Mouse (Mus musculus) forebrain, embryonic 11.5 days (tissue): ENCODE measurements at regions not wholly inside any gene's neighbourhood (a gene's known extent, or its start where the extent isn't known, plus 50 kb on each side); places are given as distances from the start of the nearest gene placed in this dataset.

Experiments
- ATAC-seq: fragments of 200-750 bp; cut with Nextera tagmentation; replicated peaks from 2 replicates; pipeline ENCODE4 v1.8.0; 2017; ENCODE audit warnings: moderate TSS enrichment; ENCODE audit not compliant: low FRiP score
- DNase-seq: peaks from one replicate; pipeline ENCODE4 v3.0.0-alpha.2; 2017; ENCODE audit warnings: low spot score
- H3K27ac ChIP-seq: fragments of 300-500 bp; sonication (generic); 2 replicates; pipeline ENCODE4 v1.5.1; 2014; ENCODE audit warnings: low read depth, low read length
- H3K27me3 ChIP-seq: fragments of 300-500 bp; sonication (generic); 2 replicates; pipeline ENCODE4 v1.6.1; 2014; ENCODE audit warnings: mild to moderate bottlenecking, low read length, mixed read lengths; ENCODE audit not compliant: control insufficient read depth, insufficient read depth
- H3K36me3 ChIP-seq: fragments of 300-500 bp; sonication (generic); 2 replicates; pipeline ENCODE4 v1.6.1; 2014; ENCODE audit warnings: mild to moderate bottlenecking, low read length, moderate library complexity, mixed read lengths; ENCODE audit not compliant: control insufficient read depth, insufficient read depth
- H3K4me1 ChIP-seq: fragments of 300-500 bp; sonication (generic); replicated peaks from 2 replicates; pipeline ENCODE4 v1.6.1; 2014; ENCODE audit warnings: low read length, mixed read lengths; ENCODE audit not compliant: control insufficient read depth, insufficient read depth
- H3K4me2 ChIP-seq: fragments of 300-500 bp; sonication (generic); 2 replicates; pipeline ENCODE4 v1.6.1; 2014; ENCODE audit warnings: low read depth, mild to moderate bottlenecking, low read length, moderate library complexity, mixed read lengths; ENCODE audit not compliant: severe bottlenecking
- H3K4me3 ChIP-seq: fragments of 300-500 bp; sonication (generic); 2 replicates; pipeline ENCODE4 v1.5.1; 2014; ENCODE audit warnings: low read depth, low read length
- H3K9ac ChIP-seq: fragments of 300-500 bp; sonication (generic); 2 replicates; pipeline ENCODE4 v1.6.1; 2014; ENCODE audit warnings: low read length
- H3K9me3 ChIP-seq: fragments of 300-500 bp; sonication (generic); 2 replicates; pipeline ENCODE4 v1.6.1; 2016; ENCODE audit warnings: low read length, mixed read lengths; ENCODE audit not compliant: control insufficient read depth
- WGBS: fragments of 180-500 bp; shearing (Covaris S2); extraction: QIAGEN DNeasy Blood & Tissue Kit; methylation state at CpG from one replicate; pipeline ENCODE4 v1.1.7; 2014; 5-methylcytosine and 5-hydroxymethylcytosine counted together

DNA sequence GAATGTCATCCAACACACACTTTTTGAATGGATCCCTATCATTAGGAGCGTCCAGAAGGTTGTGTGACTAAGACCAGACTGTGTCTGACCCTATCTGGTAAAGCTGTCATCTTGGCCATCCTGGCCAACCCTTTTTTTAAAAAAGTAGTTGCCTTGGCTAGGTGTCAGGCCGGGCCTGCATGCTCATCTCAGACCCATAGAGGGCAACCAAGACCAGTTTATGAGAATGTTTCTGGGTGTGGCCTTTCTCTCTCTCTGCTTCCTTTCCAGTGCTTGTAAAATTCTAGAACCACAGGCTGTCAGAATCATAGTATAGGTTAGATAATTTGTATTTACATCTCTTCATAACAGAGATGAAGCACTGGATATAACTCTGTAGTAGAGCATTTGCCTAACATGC lies 62.8 kb upstream of the Las1l start:
- Histone ChIP-seq H3K27ac (no peak overlapping the region), H3K4me3 (no peak overlapping the region), H3K36me3 (no peaks in the 10 kb centered on the region), H3K9me3 (no peaks in the 10 kb centered on the region), H3K4me1 (no peaks in the 10 kb centered on the region), H3K4me2 (no peak overlapping the region), H3K27me3 (no peaks in the 10 kb centered on the region), H3K9ac (no peak overlapping the region)
- ATAC-seq = 0 out of 2 replicates have a peak, but pooled peaks have one; percentile 36
- no peak for DNase-seq
- WGBS = 42% methylated on average over 2 of the region's 2 CpGs

DNA sequence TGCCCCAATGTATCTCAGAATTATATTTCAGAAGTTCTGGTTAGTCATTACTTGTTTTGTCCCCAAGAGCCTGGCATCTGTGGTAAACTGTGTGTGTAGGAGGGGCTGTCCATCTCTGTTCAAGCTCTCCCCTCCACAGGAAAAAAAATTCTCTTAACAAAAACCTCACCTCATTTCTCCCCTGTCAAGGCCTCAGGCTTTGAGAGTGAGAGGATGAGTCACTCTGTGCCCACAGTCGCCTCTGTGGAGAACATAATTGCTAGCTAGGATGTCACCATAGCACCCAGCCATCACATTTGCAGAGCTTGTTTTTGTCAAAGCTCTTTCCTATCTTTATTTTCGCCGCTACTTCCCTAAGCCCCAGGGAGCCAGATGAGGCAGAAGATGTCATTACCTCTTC lies 63.6 kb upstream of the Las1l start:
- Histone ChIP-seq H3K9ac (no peak overlapping the region), H3K4me1 (no peaks in the 10 kb centered on the region), H3K27me3 (no peaks in the 10 kb centered on the region), H3K9me3 (no peaks in the 10 kb centered on the region), H3K4me3 (no peak overlapping the region), H3K27ac (no peak overlapping the region), H3K4me2 (no peak overlapping the region), H3K36me3 (no peaks in the 10 kb centered on the region)
- ATAC-seq (no peak), DNase-seq (no peak)
- WGBS = 79% methylated on average over 3 of the region's 3 CpGs

DNA sequence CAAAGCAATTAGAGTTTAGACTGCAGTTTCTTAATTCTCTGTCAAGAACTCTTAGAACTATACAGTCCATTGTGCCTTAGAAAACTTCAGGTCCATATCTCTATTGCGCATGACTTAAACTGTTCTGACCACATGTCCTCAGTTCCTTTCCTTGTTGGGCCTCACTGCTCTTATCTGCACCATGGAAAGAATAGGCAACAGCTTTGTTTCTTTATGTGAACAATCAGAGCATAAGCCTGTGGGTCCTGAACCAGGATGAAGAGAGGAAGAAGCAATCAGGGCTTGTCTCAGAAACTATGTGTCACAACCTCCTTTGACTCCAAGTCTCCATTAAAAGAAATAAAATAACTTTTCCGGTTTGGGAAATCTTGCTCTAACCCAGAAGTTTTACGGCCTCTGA lies 68.6 kb upstream of the Las1l start:
- Histone ChIP-seq H3K27ac (no peak overlapping the region), H3K36me3 (no peaks in the 10 kb centered on the region), H3K9me3 (no peaks in the 10 kb centered on the region), H3K4me1 (no peaks in the 10 kb centered on the region), H3K9ac (no peak overlapping the region), H3K4me3 (no peak overlapping the region), H3K4me2 (no peak overlapping the region), H3K27me3 (no peaks in the 10 kb centered on the region)
- DNase-seq (no peak), ATAC-seq (no peak)
- WGBS = 88% methylated on average over 3 of the region's 3 CpGs

DNA sequence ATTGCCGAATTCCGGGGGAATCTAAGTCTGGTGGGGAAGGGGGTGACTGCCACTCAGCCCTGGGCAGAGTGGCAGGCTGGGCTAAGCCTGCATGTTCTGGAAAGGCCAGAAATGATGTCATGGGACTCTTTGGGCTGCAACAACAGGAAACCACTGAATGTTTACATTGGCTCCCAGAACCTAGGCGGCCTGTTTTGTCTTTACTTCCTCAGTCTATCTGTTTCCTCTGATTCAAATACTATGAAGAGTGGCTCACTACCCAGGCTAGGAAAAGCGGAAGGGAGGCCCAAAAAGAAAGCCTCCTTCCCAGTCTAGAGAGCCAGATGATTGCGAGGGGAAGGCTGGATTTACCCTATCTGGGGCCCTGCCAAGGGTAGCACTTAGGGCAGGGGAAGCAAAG lies 69.1 kb upstream of the Las1l start:
- H3K27ac ChIP-seq = no peak overlapping the region
- no peak overlapping the region for H3K4me2 ChIP-seq
- ATAC-seq (no peak), DNase-seq (no peak)
- H3K4me3 ChIP-seq = no peak overlapping the region
- WGBS = 83% methylated on average over 5 of the region's 5 CpGs
- no peaks in the 10 kb centered on the region for H3K9me3 ChIP-seq
- no peaks in the 10 kb centered on the region for H3K27me3 ChIP-seq
- H3K4me1 ChIP-seq = no peaks in the 10 kb centered on the region
- no peaks in the 10 kb centered on the region for H3K36me3 ChIP-seq
- no peak overlapping the region for H3K9ac ChIP-seq

DNA sequence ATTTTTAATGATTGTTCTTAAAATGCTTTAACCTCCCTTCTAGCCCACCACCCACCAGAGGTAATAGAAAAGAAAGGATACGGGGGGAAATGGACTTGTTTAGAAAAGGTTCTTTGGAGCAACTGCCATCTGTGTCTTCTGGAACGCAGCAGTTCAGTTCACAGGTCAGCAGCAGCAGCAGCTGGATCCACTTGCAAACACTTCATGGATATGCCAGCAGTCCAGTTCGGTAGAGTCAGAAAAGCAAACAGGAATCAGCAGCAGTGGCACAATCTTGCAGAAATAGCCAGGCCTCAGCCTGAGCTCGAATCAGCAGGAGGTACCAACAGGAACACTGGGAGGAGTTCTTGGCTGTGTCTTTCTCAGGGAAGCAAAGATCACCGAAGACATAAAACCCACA lies 64.3 kb upstream of the Msn start:
- H3K4me2 ChIP-seq = no peak overlapping the region
- no peaks in the 10 kb centered on the region for H3K27me3 ChIP-seq
- WGBS = 82% methylated on average over 5 of the region's 5 CpGs

DNA sequence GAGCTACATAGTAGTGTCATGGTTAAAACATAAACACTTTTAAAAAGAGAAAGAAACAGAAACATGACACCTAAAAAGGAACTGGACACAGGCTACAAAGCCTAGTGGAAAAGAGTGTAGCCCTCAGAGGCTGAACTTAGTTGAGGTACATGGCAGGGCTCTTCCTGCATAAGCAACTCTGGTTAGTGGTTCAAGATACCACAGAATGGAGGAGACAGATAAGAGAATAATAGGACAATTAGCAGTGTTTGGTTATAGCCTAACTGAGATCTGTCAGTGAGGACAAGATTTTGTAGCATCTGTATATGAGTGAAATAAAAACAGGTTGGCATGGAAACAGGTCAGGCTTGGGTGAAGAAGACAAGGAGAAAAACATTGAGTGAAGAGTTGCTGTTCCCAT lies 60.5 kb upstream of the Msn start:
- H3K27me3 ChIP-seq = no peaks in the 10 kb centered on the region
- no peak overlapping the region for H3K4me2 ChIP-seq
- ATAC-seq (no peak), DNase-seq (no peak)
- H3K36me3 ChIP-seq = no peaks in the 10 kb centered on the region
- no peak overlapping the region for H3K9ac ChIP-seq
- H3K9me3 ChIP-seq = no peaks in the 10 kb centered on the region
- H3K4me1 ChIP-seq = no peaks in the 10 kb centered on the region
- H3K27ac ChIP-seq = no peak overlapping the region
- H3K4me3 ChIP-seq = no peak overlapping the region

More for the DNA sequence above, 64.3 kb upstream of the Msn start:
- Histone ChIP-seq H3K9ac (no peak overlapping the region), H3K36me3 (no peaks in the 10 kb centered on the region), H3K27ac (no peak overlapping the region), H3K4me3 (no peak overlapping the region), H3K4me1 (no peaks in the 10 kb centered on the region), H3K9me3 (no peaks in the 10 kb centered on the region)
- no peak for ATAC-seq
- DNase-seq = no peak

DNA sequence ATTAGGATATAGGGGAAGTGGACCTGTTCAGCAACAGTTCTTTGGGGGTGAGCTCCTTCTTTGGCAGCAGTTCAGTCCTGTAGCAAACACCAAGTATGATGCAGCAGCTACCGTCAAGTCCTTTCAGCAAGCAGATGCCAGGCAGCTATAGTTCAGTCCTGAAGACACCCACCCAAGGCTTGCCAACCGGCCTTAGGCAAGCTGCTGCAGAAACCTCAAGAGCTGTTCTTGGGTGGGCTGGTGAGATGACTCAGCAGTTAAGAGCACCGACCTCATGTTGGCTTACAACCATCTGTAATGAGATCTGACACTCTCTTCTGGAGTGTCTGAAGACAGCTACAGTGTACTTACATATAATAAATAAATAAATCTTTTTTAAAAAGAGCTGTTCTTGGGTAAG lies 53.6 kb upstream of the Msn start:
- Histone ChIP-seq H3K27me3 (no peaks in the 10 kb centered on the region), H3K9ac (no peak overlapping the region), H3K4me1 (no peaks in the 10 kb centered on the region), H3K4me2 (no peak overlapping the region), H3K9me3 (no peaks in the 10 kb centered on the region), H3K27ac (no peak overlapping the region), H3K4me3 (no peak overlapping the region), H3K36me3 (no peaks in the 10 kb centered on the region)
- no peak for ATAC-seq
- 81% methylated on average over 3 of the region's 3 CpGs for WGBS
- no peak for DNase-seq
